Mouse (Mus musculus) forebrain, embryonic 15.5 days (tissue): ENCODE measurements around the gene Ppara. TPM values are rescaled to one million over a fixed set of nuclear protein-coding genes. Genes with fewer than 3 reads are reported as not detected.

ENCODE experiments used
- ATAC-seq: fragments of 200-750 bp; cut with Nextera tagmentation; replicated peaks from 2 replicates; pipeline ENCODE4 v1.8.0; 2017; ENCODE audit warnings: mild to moderate bottlenecking, moderate TSS enrichment, moderate library complexity
- H3K27ac ChIP-seq: fragments of 300-500 bp; sonication (generic); replicated peaks from 2 replicates; pipeline ENCODE4 v1.5.1; 2015; ENCODE audit warnings: mild to moderate bottlenecking, inconsistent platforms
- H3K27me3 ChIP-seq: fragments of 300-500 bp; sonication (generic); 2 replicates; pipeline ENCODE4 v1.6.1; 2015; ENCODE audit warnings: inconsistent platforms
- H3K36me3 ChIP-seq: fragments of 300-500 bp; sonication (generic); 2 replicates; pipeline ENCODE4 v1.6.1; 2015; ENCODE audit warnings: mild to moderate bottlenecking, inconsistent platforms
- H3K4me1 ChIP-seq: fragments of 300-500 bp; sonication (generic); 2 replicates; pipeline ENCODE4 v1.6.1; 2015; ENCODE audit warnings: inconsistent platforms
- H3K4me2 ChIP-seq: fragments of 300-500 bp; sonication (generic); replicated peaks from 2 replicates; pipeline ENCODE4 v1.6.1; 2015; ENCODE audit warnings: mild to moderate bottlenecking, inconsistent platforms
- H3K4me3 ChIP-seq: fragments of 300-500 bp; sonication (generic); 2 replicates; pipeline ENCODE4 v1.5.1; 2015; ENCODE audit warnings: mild to moderate bottlenecking, inconsistent platforms
- H3K9ac ChIP-seq: fragments of 300-500 bp; sonication (generic); replicated peaks from 2 replicates; pipeline ENCODE4 v1.6.1; 2015; ENCODE audit warnings: mild to moderate bottlenecking, inconsistent platforms
- H3K9me3 ChIP-seq: fragments of 300-500 bp; sonication (generic); 2 replicates; pipeline ENCODE4 v1.6.1; 2016; ENCODE audit warnings: inconsistent platforms
- WGBS: fragments of 180-500 bp; shearing (Covaris S2); methylation state at CpG from one replicate; pipeline ENCODE4 v1.1.7; 2015; ENCODE audit warnings: mixed read lengths; 5-methylcytosine and 5-hydroxymethylcytosine counted together
- polyA plus RNA-seq: library from polyadenylated mRNA; unstranded; fragments of >200 nt; fragmentation: Nextera tagmentation; extraction: Ambion mirVana; gene quantifications from 2 replicates; pipeline ENCODE4 v1.2.1, GENCODE M21; 2015

The Ppara gene
- polyA plus RNA-seq, 1 experiment from 2014 or later: 1.5 TPM

- H3K36me3 ChIP-seq: no peaks in the 10 kb centered on the region
- H3K9me3 ChIP-seq: no peaks in the 10 kb centered on the region
- 2% methylated on average over 63 of the region's 65 CpGs for WGBS
- H3K9ac ChIP-seq: peak within 1 kb of the TSS; percentile 49
- peak within 1 kb of the TSS; percentile 86 for H3K4me2 ChIP-seq
- peaks cover 7% of the 10 kb centered on the region; the same call in 1 of the 2 replicates for H3K27me3 ChIP-seq
- H3K27ac ChIP-seq: no peak within 1 kb of the TSS
- peak within 1 kb of the TSS; percentile 45 for H3K4me3 ChIP-seq
- ATAC-seq: peak; percentile 48; the same call in 1 of the 2 replicates
- peaks cover 8% of the 10 kb centered on the region; the same call in 1 of the 2 replicates for H3K4me1 ChIP-seq
Measured at GRCm38 (mm10) chr15:85821203-85822010, 86.6 kb downstream of the Ppara start, which contains the start of gene Pkdrej. Gene Pkdrej, minus strand, starts transcription at chr15:85821734.

- H3K4me3 ChIP-seq: peak overlapping the region; percentile 45
- WGBS: 8% methylated on average over 4 of the region's 4 CpGs
- H3K36me3 ChIP-seq: no peaks in the 10 kb centered on the region
- peaks cover 8% of the 10 kb centered on the region; the same call in 1 of the 2 replicates for H3K4me1 ChIP-seq
- peak overlapping the region; percentile 86 for H3K4me2 ChIP-seq
- H3K27ac ChIP-seq: no peak overlapping the region
- H3K9ac ChIP-seq: no peak overlapping the region; the same call in 1 of the 2 replicates
- no peak for ATAC-seq
- H3K27me3 ChIP-seq: peaks cover 7% of the 10 kb centered on the region; the same call in 1 of the 2 replicates
- no peaks in the 10 kb centered on the region for H3K9me3 ChIP-seq
Measured at GRCm38 (mm10) chr15:85822011-85822359, 87.2 kb downstream of the Ppara start.

- no peak overlapping the region for H3K4me2 ChIP-seq
- H3K9ac ChIP-seq: no peak overlapping the region
- H3K9me3 ChIP-seq: no peaks in the 10 kb centered on the region
- ATAC-seq: no peak
- WGBS: 80% methylated on average over 5 of the region's 5 CpGs
- H3K4me3 ChIP-seq: no peak overlapping the region
- no peak overlapping the region for H3K27ac ChIP-seq
- peaks cover 5% of the 10 kb centered on the region for H3K4me1 ChIP-seq
- H3K27me3 ChIP-seq: no peaks in the 10 kb centered on the region
- no peaks in the 10 kb centered on the region for H3K36me3 ChIP-seq
Measured at GRCm38 (mm10) chr15:85826676-85827075, 91.9 kb downstream of the Ppara start.

- Histone ChIP-seq H3K36me3 (no peaks in the 10 kb centered on the region), H3K27ac (no peak overlapping the region), H3K4me2 (no peak overlapping the region), H3K4me3 (no peak overlapping the region), H3K9ac (no peak overlapping the region), H3K27me3 (no peaks in the 10 kb centered on the region), H3K9me3 (no peaks in the 10 kb centered on the region), H3K4me1 (peaks cover 14% of the 10 kb centered on the region)
- 82% methylated on average over 4 of the region's 4 CpGs for WGBS
- ATAC-seq: no peak
Measured at GRCm38 (mm10) chr15:85828071-85828470, 93.3 kb downstream of the Ppara start.

DNA sequence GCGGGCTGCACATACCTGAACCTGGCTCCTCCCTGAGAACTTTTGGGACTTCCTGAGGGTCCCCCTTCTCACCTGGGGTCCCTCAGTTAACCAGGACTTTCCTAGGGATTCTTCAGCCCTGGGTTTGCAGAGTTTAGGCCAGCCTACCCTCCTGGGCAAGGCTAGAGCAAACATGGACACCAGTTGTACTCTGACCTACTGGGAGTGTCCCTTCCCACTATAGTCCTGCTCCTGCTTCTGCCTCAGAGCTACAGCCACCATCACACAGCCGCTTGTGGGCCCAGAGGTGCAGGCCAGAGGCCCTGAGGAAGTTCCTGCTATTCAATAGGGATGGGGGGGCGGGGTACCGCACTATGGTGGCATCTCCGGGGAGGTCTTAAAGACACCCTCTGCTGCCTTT, 94.7 kb downstream of the Ppara start:
- H3K9me3 ChIP-seq: no peaks in the 10 kb centered on the region
- H3K9ac ChIP-seq: no peak overlapping the region
- H3K36me3 ChIP-seq: no peaks in the 10 kb centered on the region
- no peak overlapping the region for H3K4me3 ChIP-seq
- H3K4me1 ChIP-seq: peaks cover 14% of the 10 kb centered on the region
- no peak overlapping the region for H3K27ac ChIP-seq
- no peak overlapping the region for H3K4me2 ChIP-seq
- ATAC-seq: no peak
- no peaks in the 10 kb centered on the region for H3K27me3 ChIP-seq
- WGBS: 58% methylated on average over 5 of the region's 5 CpGs

DNA sequence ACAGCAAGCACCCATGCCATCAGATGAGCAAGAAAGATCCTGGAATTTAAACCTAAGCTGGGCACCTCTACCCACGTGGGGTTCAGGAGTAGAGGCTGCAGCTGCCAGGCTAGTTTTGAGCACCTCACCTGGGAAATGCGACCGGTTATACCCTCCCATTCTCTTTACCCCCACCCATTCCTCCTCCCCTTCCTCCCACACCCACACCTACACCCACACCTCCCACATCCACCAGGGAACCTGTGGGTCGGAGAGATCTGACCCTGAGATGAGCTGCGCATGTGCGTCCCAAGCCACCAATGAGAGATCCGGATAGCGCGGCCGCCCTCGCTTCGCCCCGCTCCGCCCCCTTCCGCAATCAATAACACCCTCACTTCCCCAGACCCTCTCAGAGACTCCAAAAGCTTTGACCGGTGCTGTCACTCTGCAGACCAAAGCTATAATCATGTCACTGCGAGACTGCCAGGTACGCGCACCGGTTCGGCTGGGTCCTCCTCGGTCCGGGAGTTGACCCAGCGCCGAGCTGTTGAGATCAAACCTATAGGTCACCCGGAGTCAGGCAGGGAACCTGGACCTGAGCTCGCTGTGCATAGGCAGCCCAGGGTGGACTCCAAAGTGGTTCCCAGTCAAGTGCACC, 97.3 kb downstream of the Ppara start, which contains the start of gene Ttc38:
TSS of gene Ttc38 (plus strand) at position 353 of the 637 bp plus-strand sequence.
- peak; percentile 95 for ATAC-seq
- peak within 1 kb of the TSS; percentile 62 for H3K4me3 ChIP-seq
- peak within 1 kb of the TSS; percentile 57 for H3K9ac ChIP-seq
- no peaks in the 10 kb centered on the region for H3K27me3 ChIP-seq
- H3K36me3 ChIP-seq: no peaks in the 10 kb centered on the region
- peak within 1 kb of the TSS; percentile 71 for H3K4me2 ChIP-seq
- H3K4me1 ChIP-seq: peaks cover 14% of the 10 kb centered on the region
- no peak within 1 kb of the TSS for H3K27ac ChIP-seq
- H3K9me3 ChIP-seq: no peaks in the 10 kb centered on the region
- 1% methylated on average over 27 of the region's 27 CpGs for WGBS

- Histone ChIP-seq H3K4me3 (peak overlapping the region; percentile 62), H3K27me3 (no peaks in the 10 kb centered on the region), H3K9me3 (no peaks in the 10 kb centered on the region), H3K4me1 (peaks cover 14% of the 10 kb centered on the region), H3K27ac (no peak overlapping the region), H3K36me3 (no peaks in the 10 kb centered on the region), H3K9ac (peak overlapping the region; percentile 57), H3K4me2 (peak overlapping the region; percentile 71)
- no peak for ATAC-seq
- 51% methylated on average over 8 of the region's 8 CpGs for WGBS
Measured at GRCm38 (mm10) chr15:85832599-85832998, 97.8 kb downstream of the Ppara start.

DNA sequence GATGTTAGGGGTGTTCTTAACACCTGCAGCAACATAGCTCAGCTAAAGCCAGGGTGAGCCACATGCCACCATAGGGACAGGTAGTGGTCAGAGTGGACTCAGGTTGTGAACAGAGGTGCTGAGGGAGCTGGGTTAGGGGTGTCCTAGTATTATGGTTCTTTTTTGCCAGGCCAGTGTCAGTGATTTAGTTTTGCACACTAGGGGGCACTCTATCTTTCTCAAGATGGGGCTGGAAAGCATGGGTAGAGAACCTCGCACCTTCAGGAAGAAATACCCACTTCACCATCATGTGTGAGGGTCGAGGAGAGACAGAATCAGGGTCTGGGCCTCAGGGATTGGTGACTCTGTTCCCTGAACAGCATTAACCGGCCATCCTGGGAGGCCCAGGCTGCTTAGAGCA, 100.6 kb downstream of the Ppara start:
- no peak overlapping the region for H3K27ac ChIP-seq
- no peak for ATAC-seq
- H3K4me3 ChIP-seq: no peak overlapping the region
- no peak overlapping the region for H3K9ac ChIP-seq
- no peaks in the 10 kb centered on the region for H3K27me3 ChIP-seq
- H3K9me3 ChIP-seq: no peaks in the 10 kb centered on the region
- 60% methylated on average over 3 of the region's 3 CpGs for WGBS
- H3K36me3 ChIP-seq: no peaks in the 10 kb centered on the region
- no peak overlapping the region for H3K4me2 ChIP-seq
- peaks cover 14% of the 10 kb centered on the region for H3K4me1 ChIP-seq

DNA sequence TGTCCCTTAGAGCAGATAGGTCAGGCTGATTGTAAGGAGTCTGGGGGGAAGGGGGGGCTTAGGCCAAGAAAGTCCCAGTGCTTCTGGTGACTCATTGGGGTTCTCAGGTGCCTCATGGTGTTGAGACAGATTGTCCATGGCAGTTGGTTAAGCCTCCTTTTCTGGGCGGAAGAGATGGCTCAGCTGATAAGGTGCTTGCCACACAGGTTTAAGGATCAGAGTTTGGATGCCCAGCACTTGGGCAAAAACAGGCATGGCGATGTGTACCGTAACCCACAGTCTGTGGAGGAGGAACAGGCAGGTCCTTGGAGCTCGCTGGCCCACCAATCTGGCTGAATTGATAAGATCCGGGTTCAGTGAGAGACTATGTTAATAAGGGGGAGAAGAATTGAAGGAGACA, 102.1 kb downstream of the Ppara start:
- peaks cover 8% of the 10 kb centered on the region for H3K4me1 ChIP-seq
- H3K4me2 ChIP-seq: no peak overlapping the region
- no peak overlapping the region for H3K27ac ChIP-seq
- WGBS: 94% methylated on average over 5 of the region's 5 CpGs
- no peak for ATAC-seq
- no peak overlapping the region for H3K4me3 ChIP-seq
- no peaks in the 10 kb centered on the region for H3K27me3 ChIP-seq
- H3K9me3 ChIP-seq: no peaks in the 10 kb centered on the region
- no peaks in the 10 kb centered on the region for H3K36me3 ChIP-seq
- no peak overlapping the region for H3K9ac ChIP-seq

GRCm38 (mm10) chr15:85840983-85841382, 106.2 kb downstream of the Ppara start:
- H3K27ac ChIP-seq: no peak overlapping the region
- no peak for ATAC-seq
- WGBS: 38% methylated on average over 6 of the region's 6 CpGs
- no peaks in the 10 kb centered on the region for H3K36me3 ChIP-seq
- H3K4me3 ChIP-seq: no peak overlapping the region
- H3K9ac ChIP-seq: no peak overlapping the region
- H3K27me3 ChIP-seq: no peaks in the 10 kb centered on the region
- no peaks in the 10 kb centered on the region for H3K4me1 ChIP-seq
- no peak overlapping the region for H3K4me2 ChIP-seq
- H3K9me3 ChIP-seq: no peaks in the 10 kb centered on the region

- WGBS: 80% methylated on average over 5 of the region's 5 CpGs
- H3K4me2 ChIP-seq: no peak overlapping the region
- no peak for ATAC-seq
- no peak overlapping the region for H3K4me3 ChIP-seq
- H3K9ac ChIP-seq: no peak overlapping the region
- H3K9me3 ChIP-seq: no peaks in the 10 kb centered on the region
- no peaks in the 10 kb centered on the region for H3K36me3 ChIP-seq
- H3K27ac ChIP-seq: no peak overlapping the region
- H3K27me3 ChIP-seq: no peaks in the 10 kb centered on the region
- H3K4me1 ChIP-seq: no peaks in the 10 kb centered on the region
Measured at GRCm38 (mm10) chr15:85841796-85842360, 107.1 kb downstream of the Ppara start.

DNA sequence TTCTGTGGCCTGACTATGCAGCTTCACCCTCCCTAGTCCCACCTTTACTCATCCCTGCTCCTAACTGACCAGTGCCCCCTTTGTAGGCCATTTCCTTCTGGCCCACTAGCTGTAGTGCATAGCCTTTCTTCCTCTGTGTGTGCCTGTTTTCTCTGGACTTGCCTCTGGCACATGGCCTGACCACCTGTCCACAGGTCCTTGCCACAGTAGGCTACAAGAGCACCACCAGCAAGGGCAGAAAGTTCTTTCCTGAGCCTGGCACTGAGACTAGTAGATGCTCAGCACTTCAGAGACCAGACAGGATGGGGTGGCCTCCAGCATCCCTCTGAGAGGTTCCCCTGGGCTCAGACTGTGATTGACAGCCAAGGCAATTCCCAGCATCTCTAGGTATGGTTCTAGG, 110.3 kb downstream of the Ppara start:
- Histone ChIP-seq H3K27me3 (no peaks in the 10 kb centered on the region), H3K9ac (no peak overlapping the region), H3K4me1 (no peaks in the 10 kb centered on the region), H3K4me2 (no peak overlapping the region), H3K36me3 (no peaks in the 10 kb centered on the region), H3K4me3 (no peak overlapping the region), H3K9me3 (no peaks in the 10 kb centered on the region), H3K27ac (no peak overlapping the region)
- ATAC-seq: no peak
